Mouse (Mus musculus) bone marrow, adult 2 months (tissue): ENCODE data around the gene Dolk. TPM values are rescaled to one million over a fixed set of nuclear protein-coding genes. Genes with fewer than 3 reads are reported as not detected.

Experiments
- H3K27ac ChIP-seq: fragments of 200-500 bp; 2 replicates; pipeline ENCODE4 v1.5.1; 2012; ENCODE audit warnings: low read depth, mild to moderate bottlenecking, control low read depth, inconsistent platforms, low read length; ENCODE audit not compliant: control insufficient read depth, poor library complexity, insufficient read depth
- H3K4me1 ChIP-seq: fragments of 200-500 bp; 2 replicates; pipeline ENCODE4 v1.6.1; 2011; ENCODE audit warnings: low read length; ENCODE audit not compliant: control insufficient read depth, insufficient read depth
- H3K4me3 ChIP-seq: fragments of 200-500 bp; replicated peaks from 2 replicates; pipeline ENCODE3; 2011; ENCODE audit warnings: mild to moderate bottlenecking, low read depth, low read length, control low read depth; ENCODE audit not compliant: control insufficient read depth
- CTCF ChIP-seq: fragments of 200-500 bp; IDR thresholded peaks from 2 replicates; pipeline ENCODE4 v1.5.1; 2011; ENCODE audit warnings: low read length, control low read depth; ENCODE audit not compliant: control insufficient read depth, insufficient read depth
- POLR2A ChIP-seq: fragments of 200-500 bp; IDR thresholded peaks from 2 replicates; pipeline ENCODE4 v1.6.1; 2011; ENCODE audit warnings: low read depth, mild to moderate bottlenecking, control low read depth, low read length, borderline replicate concordance; ENCODE audit not compliant: control insufficient read depth
- WGBS: fragments of 180-500 bp; shearing (Covaris S2); methylation state at CpG from one replicate; pipeline ENCODE4 v1.1.7; 2018; 5-methylcytosine and 5-hydroxymethylcytosine counted together
- polyA plus RNA-seq: library from polyadenylated mRNA; stranded (reverse); fragments of >200 nt; gene quantifications from 2 replicates; pipeline ENCODE4 v1.2.4, GENCODE M21; 2011; ENCODE audit warnings: low replicate concordance; ENCODE audit not compliant: missing spikeins, insufficient read depth, insufficient read length

The Dolk gene
- 4.6 and 8.1 TPM in 2 replicates for polyA plus RNA-seq

DNA sequence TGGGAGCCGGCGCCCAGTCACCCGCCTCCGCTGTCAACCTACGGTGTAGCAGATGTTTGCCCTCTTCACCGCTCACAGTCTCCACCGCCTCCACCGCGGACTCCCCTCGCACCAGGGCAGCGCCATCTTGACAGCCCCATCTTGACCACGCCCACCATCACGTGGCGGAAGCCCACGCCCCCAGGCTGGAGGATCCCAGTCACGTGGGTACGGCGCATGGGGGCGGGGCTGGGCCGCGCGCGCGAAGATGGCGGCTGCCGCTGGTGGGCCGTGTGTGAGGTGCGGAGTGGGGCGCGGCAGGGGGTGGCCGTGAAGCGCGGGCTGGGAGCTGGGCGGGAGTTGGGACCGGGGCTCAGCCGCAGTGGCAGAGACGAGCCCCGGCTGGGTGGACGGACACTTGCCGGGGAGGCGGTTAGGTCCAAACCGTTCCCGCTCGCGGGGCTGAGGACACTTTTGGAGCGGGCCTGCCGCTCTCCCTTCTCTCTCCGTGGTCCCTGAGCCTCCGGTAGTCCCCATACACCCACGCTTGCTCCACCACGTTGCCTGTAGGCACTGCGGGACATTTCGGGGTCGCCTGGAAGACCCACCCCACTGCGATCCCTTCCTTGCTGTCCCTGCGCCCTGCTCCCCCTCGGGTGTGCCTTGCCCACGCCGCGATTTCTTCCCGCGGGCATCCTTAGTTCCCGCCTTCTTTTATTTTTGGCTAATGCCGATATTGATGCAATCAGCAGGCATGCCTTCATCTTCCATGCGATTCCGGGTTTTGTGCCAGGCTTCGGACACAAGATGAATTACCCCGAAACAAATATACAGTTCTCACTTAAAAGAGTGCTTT lies at the start of gene Dolk, which contains the start of gene Nup188:
Gene Dolk (minus strand): TSS at position 143 of the 835 bp plus-strand sequence.
Gene Nup188 (plus strand): TSS at position 206 of the 835 bp plus-strand sequence.
- TF ChIP-seq CTCF (no peak), POLR2A (peak; percentile 64; the same call in 1 of the 2 replicates)
- under 1% methylated on average over 68 of the region's 68 CpGs for WGBS
- Histone ChIP-seq H3K4me3 (peak within 1 kb of the TSS; percentile 100), H3K4me1 (peaks cover 4% of the 10 kb centered on the region), H3K27ac (peak within 1 kb of the TSS; percentile 75)

DNA sequence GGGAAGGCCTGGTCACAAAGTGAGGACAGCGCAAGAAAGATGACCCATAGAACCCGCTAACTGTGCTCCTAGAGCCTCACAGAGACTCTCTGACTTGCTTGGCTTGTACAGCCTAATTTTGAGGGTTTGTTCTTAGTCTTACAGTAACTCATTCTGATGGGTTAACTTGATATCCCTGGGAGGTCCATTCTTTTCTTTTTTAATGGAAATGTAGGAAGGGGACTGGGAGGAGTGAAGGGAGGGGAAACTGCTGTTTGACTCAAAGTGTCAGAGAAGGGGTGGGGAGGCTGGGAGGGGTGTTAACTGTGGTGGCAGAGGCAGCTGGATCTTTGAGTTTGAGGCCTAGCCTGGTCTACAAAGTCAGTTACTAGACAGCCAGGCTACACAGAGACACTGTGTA lies 49.2 kb upstream of the Dolk start:
- Histone ChIP-seq H3K27ac (no peak overlapping the region), H3K4me3 (no peak overlapping the region), H3K4me1 (no peaks in the 10 kb centered on the region)
- 94% methylated on average over 2 of the region's 2 CpGs for WGBS
- TF ChIP-seq CTCF (no peak), POLR2A (no peak)

DNA sequence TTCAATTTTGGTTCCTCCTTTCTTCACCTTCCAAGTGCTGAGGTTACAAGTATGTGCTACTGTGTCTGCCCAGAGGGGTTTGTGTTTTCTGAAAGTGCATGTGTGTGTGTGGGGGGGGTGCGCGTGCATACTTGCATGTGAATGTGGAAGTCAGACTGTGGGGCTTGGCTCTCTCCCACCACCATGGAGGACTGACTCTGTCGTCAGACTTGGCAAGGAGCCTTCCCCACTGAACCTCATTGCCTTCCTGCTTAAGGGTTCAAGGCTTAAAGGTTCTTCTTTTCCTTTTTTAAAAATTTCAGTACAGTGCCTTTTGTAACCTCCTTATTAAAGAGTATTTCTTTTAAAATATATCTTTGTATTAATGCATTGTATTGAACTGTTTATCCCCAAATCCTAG lies 42.7 kb upstream of the Dolk start:
- no peak overlapping the region for H3K4me3 ChIP-seq
- H3K27ac ChIP-seq = no peak overlapping the region
- TF ChIP-seq CTCF (no peak), POLR2A (no peak)
- no peaks in the 10 kb centered on the region for H3K4me1 ChIP-seq
- 58% methylated on average over 3 of the region's 3 CpGs for WGBS

DNA sequence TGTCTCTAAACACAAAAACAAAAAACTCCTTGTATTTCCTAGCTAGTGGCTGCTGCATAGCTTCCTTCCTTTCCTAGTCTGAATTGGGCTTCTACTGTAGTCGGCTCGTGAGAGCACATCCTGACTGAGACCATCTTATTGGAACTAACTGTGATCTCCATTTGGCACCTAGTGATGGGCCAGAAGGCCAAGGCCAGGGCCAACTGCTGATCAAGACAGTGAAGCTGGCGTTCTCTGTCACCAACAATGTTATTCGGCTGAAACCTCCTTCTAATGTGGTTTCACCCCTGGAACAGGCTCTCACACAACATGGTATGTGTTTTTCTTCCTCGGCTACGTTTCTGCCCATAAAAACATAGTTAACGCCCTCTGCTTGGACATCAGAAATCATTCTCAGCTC lies 41.1 kb upstream of the Dolk start:
- no peak for TF ChIP-seq POLR2A
- TF ChIP-seq CTCF = no peak
- H3K4me3 ChIP-seq = no peak overlapping the region

DNA sequence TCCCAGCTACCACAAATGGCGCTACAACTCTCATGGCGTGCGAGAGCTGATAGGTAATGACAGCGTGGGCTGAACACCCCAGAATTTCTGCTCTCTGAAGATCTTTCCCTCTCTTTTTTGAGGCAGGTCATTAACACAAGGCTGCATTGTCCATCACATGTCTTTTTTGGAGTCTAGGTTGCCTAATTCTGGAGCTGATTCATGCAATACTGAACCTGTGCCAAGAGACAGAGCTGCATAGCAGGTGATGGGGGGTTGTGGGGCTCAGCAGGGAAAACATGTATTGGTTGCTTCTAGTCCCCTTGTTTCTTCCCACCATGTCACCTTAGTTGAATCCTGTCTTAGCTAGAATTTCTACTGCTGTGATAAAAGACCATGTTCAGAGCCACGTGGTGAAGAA lies 39.2 kb upstream of the Dolk start:
- TF ChIP-seq POLR2A (no peak), CTCF (no peak)
- 90% methylated on average over 5 of the region's 5 CpGs for WGBS
- Histone ChIP-seq H3K4me3 (no peak overlapping the region), H3K27ac (no peak overlapping the region), H3K4me1 (no peaks in the 10 kb centered on the region)

More for the DNA sequence above, 41.1 kb upstream of the Dolk start:
- WGBS = 91% methylated on average over 7 of the region's 7 CpGs
- Histone ChIP-seq H3K27ac (no peak overlapping the region), H3K4me1 (no peaks in the 10 kb centered on the region)

DNA sequence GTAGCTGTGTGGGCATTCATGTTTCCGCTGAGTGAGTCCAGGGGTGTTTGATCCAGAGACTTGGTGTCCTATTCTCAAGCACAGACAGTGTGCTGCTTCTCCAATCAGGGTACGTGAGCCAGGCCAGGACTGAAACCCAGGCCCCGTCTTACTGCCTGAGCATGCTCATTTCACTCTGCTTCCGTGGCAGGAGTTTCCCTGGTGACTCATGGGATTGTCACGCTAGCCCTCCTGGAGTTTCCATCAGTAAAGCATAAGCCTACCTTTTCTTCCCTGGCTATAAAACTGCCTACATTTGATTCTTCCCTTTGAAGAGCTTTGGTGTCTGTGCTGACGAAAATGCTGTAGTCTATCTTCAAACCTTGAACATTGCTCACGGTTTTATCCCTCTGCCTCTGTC lies 37.0 kb upstream of the Dolk start:
- H3K4me3 ChIP-seq = no peak overlapping the region
- WGBS = 92% methylated on average over 7 of the region's 7 CpGs
- H3K27ac ChIP-seq = no peak overlapping the region
- TF ChIP-seq CTCF (no peak), POLR2A (no peak)
- no peaks in the 10 kb centered on the region for H3K4me1 ChIP-seq

DNA sequence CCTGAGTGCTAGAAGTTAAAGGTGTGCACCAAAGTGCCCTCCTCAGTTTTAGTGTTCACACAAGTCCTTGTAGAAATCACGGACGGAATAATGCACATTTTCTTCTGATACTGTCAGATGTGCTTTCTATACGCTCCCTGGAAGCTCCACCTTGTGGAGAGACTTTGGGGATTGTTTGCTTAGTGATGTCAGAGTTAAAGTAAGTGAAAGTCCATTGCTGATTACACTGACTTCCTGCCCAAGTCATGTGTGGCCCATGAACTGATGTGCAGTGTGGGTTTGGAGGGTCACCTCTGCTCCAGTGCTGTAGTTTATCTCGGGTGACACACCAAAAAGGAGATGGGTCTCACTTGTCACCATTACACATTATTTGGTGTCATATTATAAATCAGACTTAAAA lies 33.1 kb upstream of the Dolk start:
- H3K4me1 ChIP-seq = no peaks in the 10 kb centered on the region
- TF ChIP-seq CTCF (no peak), POLR2A (no peak)
- H3K27ac ChIP-seq = no peak overlapping the region
- no peak overlapping the region for H3K4me3 ChIP-seq
- 86% methylated on average over 4 of the region's 4 CpGs for WGBS

DNA sequence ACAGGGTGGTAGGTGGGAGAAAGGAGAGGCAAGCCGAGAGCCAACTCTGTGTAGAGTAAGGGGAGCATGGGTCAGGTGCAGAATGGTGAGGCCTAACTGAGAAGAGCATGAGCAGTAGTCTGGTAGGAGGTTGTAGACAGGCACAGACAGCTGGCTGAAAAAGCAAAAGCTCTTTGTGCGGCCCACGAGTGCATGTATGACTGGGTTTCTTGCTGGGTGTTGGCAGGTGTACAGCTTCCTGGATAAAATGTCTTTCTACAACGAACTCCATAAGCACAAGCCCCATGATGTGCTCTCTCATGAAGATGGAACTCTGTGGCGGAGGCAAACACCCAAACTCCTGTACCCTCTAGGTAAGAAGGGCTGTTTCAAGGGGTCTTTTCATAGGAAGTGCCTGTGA lies 30.8 kb upstream of the Dolk start:
- Histone ChIP-seq H3K27ac (no peak overlapping the region), H3K4me1 (no peaks in the 10 kb centered on the region), H3K4me3 (no peak overlapping the region)
- TF ChIP-seq CTCF (no peak), POLR2A (no peak)
- 88% methylated on average over 5 of the region's 5 CpGs for WGBS
